Mouse (Mus musculus) layer of hippocampus, adult 11-12 months (tissue): ENCODE measurements around the gene Creld1.

ENCODE experiments used
- DNase-seq: peaks from one replicate; pipeline ENCODE4 v3.0.0; 2022; ENCODE audit warnings: low spot score

Creld1 gene

GRCm38 (mm10) chr6:113483100-113483615 lies at the start of gene Creld1:
Gene Creld1, plus strand, starts transcription at chr6:113483297.
- peak; percentile 96 for DNase-seq

- no peak for DNase-seq
Measured at GRCm38 (mm10) chr6:113433661-113434060, 49.4 kb upstream of the Creld1 start.

DNA sequence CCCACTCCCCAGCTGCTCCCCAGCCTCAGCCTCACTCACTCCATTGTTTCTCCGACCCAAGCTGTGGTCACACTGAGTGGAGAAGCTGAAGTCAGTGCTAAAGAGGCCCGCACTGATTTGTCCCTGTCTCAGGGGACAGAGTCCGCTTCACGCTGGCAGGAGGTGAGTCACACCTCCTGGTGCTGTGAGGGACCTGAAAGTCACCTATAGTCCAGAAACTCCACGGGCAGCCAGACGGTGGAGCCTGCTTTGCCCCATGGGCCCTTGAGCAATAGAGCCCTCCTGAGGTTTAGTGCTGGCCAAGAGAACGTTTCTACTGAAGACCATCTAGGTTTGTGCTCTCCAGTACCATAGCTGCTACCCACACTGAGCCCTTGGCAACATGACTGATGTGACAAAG lies 48.4 kb upstream of the Creld1 start:
- DNase-seq: no peak

GRCm38 (mm10) chr6:113435664-113436205 lies 47.4 kb upstream of the Creld1 start, which contains the start of gene Cidec:
Gene Cidec, minus strand, starts transcription at chr6:113435760.
- no peak for DNase-seq

GRCm38 (mm10) chr6:113437135-113437534 lies 46.0 kb upstream of the Creld1 start:
- no peak for DNase-seq

DNA sequence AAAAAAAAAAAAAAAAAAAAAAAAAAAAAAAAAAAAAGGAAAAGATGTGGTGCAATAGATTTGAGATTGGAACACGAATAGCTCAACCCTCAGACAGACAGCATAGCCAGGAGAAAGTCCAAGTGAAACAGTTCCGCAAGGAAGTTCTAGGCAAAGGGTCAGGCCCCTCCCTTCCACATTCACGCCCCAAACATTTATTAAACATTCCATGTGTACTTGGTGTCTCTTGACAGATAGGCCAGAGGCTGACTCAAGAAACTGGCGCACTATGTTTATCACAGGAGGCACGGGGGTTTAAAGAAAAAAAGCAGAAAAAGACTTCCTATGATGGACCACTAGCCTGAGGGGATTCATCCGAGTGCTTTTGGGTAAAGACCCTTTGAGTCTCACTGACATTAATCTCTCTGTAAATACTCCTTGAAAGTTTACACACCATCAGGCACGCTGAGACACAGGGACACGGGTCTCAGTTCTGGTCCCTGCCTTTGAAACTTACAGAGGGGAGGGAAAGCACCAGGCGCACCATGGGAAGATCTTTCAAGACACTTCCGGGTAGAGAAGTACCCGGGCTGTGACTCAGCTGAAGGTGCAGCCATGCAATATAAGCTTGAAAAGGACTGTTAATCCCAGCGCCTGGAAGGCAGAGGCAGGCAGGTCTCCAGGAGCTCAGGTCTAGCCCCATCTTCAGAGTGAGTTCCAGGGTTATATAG lies 44.2 kb upstream of the Creld1 start:
- no peak for DNase-seq

GRCm38 (mm10) chr6:113440686-113441085 lies 42.4 kb upstream of the Creld1 start:
- DNase-seq: no peak

DNA sequence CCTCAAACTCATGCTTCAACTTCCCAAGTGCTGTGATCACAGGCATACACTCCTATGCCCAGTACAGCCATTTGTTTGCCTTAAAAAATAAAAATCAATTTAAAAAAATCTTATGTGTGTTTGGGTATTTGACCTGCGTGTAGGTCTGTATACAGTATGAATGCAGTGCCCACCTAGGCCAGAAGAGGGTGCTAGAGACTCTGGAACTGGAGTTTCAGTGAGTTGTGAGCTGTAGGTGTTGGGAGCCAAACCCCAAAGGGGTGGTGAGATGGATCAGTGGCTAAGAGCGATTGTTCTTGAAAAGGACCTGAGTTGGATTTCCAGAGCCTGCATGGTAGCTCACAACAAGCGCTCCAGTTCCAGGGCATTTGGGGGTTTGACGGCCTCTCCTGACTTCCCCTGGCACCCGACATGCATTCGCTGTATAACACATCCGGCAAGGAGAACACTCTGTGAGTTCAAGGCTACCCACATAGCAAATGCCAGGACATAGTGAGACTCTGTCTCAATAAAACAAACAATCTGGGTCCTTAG lies 41.9 kb upstream of the Creld1 start:
- peak; percentile 78 for DNase-seq

DNA sequence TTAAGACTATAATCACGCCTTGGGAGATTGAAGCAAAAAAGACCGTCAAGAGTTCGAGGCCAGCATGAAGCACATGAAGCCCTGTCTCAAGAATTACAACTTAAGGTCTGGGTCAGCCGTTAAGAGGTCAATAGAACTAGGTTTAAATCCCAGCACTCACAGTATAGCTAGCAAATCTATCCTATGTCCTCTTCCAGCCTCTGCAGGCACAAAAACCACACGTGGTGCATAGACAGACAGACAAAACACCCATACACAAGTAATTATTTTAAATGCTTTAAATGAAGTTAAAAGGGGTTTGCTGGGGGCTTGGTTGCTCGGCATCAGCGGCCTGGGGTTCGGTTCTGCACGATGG lies 41.0 kb upstream of the Creld1 start:
- DNase-seq: no peak

DNA sequence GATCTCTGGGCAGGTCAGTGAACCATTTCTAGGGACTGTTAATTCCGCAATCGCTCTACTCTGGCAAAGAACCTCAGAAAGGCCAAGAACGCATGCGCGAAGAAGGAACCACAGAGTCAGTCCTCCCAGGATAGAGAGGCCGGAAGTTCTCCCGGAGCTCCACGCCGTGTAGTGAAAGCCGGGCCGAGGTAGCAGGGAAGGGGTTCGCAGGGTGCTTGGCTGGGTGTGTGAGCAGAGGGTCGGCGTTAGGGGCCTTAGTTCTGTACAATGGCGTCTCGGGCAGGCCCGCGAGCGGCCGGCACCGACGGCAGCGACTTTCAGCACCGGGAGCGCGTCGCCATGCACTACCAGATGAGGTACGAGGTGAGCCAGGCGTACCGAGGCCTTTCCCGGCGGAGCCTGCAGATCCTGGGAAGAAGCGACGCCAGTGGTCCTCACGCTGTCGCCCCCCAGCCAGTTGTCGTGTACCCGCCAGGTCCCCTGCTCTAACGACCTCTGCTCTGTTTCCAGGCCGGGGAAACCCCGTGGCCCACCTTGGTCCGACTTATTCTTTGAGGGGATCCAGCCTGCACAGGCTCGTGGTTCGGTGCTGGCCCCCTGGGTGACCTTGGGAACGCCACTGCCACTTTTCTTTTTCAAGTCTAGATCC lies 40.5 kb upstream of the Creld1 start, which contains the start of gene Jagn1:
Gene Jagn1 (plus strand): TSS at position 128 of the 649 bp plus-strand sequence.
- DNase-seq: peak; percentile 90

DNA sequence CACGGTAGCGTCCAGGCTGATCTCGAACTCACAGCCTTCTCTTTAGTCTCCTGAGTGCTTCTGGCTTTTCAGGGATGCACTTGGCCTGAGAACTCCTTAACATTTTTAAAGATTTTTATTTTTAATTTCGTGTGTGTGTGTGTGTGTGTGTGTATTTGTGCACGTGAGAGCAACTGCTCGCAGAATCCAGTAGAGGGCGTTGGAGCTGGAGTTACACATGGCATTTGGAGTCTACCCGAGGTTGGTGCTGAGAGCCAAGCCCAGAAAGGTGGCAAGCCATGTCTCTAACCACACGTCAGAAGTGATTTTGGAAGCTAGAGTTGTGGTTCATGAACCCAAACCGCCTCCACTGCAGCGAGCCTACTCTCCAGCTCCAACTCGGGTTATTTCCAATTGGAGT lies 40.0 kb upstream of the Creld1 start:
- no peak for DNase-seq

DNA sequence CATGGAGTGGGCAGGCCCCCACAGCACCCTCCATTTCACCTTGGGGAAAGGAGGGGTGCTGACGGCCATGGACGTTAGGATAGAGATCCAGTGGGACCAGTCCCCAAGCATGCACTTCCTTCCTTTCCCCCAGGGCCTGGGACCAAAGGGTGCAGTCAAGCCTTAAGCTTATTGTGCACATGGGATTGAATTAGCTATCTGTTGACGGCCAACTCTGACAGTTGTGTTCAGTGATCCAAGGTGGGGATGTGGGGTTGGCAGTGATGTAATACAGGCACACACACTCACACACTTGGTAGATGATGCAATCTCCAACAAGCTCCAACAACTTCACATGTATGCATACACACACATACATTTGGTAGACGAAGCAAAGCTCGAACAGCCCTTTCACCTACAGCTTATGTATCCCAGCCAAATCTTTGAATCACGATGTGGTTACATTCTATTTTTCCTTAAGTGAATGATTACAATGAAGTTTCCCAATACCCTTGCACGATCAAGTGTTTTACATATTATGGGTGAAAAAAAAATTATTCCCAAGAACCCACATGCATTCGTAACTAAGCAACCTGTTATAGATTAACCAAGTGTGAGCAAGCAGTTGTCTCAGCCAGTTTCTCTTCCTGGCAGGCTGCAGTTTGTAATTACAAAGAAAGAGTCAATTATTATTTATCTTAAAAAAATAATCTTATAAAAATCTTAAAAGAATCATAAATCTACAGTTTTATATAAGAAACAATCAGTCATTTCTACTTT lies 38.7 kb upstream of the Creld1 start:
- DNase-seq: no peak

DNA sequence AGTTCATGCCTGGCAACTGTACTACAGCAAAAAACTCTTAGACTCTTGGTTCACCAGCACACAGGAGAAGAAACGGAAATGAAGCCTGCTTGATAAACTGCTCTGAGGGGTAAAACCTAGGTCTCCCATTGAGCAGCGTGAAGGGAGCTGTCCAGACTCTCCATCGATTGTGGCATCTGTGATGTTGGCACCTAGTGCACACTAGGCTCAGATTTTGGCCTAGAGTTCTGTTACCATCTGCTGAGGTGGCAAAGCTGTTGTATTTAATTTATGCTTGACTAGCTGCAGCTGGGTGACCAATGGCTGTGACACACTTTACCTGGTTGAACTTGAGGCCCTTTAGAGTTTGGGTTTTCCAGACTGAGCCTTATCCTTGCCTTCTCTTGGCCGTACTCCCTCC lies 35.5 kb upstream of the Creld1 start:
- DNase-seq: no peak

DNA sequence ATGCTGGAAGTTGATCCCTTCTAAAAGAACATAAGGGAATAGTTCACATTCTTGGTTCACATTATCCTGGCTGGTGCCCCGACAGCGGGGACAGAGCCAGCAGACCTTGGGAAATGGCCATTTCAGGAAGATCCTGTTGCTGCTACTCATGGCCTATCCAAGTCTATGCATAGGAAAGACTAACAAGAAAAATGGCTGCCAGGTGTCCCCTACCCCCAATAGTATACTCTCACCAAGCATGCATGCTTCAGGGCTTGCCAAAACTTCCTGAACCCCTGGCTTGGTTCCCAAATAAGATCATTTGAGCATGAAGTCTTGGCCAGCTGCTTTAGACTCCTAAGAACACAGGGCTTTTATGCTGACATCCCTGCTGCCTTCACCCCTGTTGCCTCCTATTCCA lies 31.3 kb upstream of the Creld1 start:
- no peak for DNase-seq

DNA sequence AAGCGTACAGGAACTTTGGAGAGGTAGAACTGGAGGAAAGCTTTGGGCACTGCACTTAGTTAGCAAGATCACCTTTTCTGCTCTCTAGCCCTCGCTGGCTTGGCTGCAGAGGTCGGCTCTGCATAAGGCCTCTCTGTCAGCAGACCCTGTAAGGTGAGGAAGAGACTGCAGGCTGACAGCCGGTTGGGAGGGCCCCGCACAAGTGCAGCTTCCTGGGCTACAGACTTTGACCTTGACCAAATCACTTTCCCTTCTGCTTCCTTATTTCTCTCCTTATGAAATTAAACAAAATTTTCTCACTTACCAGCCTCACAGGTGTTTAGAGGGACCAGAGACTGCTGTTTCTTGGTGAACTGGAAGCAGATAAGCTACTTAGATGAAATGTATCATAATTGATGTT lies 28.1 kb upstream of the Creld1 start:
- DNase-seq: no peak

DNA sequence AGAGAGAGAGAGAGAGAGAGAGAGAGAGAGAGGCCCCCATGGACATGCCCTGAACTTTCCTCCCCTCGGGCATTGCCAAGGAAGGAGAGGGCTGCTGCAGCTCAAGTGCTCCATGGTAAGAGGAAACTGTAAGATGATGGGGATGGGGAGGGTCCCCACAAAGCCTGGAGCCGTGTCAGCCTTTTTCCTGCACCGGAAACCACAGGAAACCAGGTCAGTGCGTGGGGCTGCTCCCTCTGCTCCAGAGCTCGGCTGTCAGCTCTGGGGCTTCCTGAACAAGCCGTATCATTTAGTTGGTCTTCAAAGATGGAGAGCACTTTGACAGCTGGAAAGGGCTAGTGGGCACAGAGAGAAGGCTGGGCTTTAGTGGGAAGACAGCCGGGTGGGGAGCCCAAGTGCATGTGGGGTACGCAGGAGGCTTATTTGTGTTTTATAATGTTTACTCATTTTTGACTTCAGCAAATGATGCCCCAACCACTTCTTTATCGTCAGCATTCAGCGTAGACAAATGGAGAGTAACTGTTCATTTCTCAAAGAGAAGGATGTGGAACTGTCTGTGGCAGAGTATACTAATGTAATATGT lies 25.1 kb upstream of the Creld1 start, which contains the start of gene Il17re:
Gene Il17re (plus strand): TSS at position 533 of the 583 bp plus-strand sequence.
- DNase-seq: no peak

- no peak for DNase-seq
Measured at GRCm38 (mm10) chr6:113458635-113459034, 24.5 kb upstream of the Creld1 start.

DNA sequence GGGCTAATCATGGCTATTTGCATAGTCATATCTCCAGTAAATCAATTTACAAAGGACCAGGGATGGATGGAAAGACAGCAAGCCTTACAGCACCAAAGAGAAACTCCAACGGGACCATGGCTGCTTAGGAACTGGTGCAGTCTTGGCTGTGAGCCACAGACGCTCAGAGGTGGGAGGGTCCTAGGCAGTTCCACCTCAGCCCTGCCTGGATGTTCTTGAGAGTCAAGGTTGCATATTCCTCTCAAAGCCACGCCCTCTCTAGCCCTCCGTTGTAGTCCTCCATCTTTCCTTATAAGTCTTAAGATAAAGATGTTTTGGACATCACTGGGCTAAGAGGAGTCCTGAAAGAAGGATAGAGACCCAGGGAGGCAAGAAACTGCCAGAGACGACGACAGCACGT lies 19.1 kb upstream of the Creld1 start:
- DNase-seq: no peak

- DNase-seq: no peak
Measured at GRCm38 (mm10) chr6:113465602-113466001, 17.5 kb upstream of the Creld1 start.

DNA sequence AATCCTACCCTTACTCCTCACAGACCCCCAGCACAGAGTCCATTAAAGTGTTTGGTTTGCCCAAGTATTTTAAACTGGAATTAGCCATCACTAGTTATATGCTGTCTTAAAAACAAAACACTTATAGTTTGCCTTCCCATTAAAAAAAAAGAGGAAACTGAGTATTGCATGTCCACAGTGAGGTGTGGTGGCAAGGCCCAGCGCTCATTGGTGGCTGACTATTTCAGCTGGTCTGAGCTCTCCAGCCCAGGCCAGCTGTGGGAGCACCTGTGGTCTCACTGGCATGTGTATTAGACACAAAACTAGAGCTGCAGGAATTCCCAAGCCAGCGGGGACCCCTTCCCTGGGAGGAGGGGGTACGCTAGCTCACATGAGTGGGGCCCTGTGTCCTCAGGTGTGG lies 14.6 kb upstream of the Creld1 start:
- no peak for DNase-seq

- peak; percentile 73 for DNase-seq
Measured at GRCm38 (mm10) chr6:113469021-113469420, 14.1 kb upstream of the Creld1 start.

GRCm38 (mm10) chr6:113469432-113469831 lies 13.7 kb upstream of the Creld1 start:
- DNase-seq: peak; percentile 73
